Mouse (Mus musculus): ENCODE measurements around the gene Ptar1.
A peak's percentile ranks its signal among the peaks of the same experiment; 100 is the strongest.

The Ptar1 gene

GRCm38 (mm10) chr19:23697861-23698260 lies 10.6 kb downstream of the Ptar1 start:
- Histone ChIP-seq H3K36me3 (ENCODE audit: control insufficient read depth, insufficient read depth, low read length, poor library complexity, severe bottlenecking) (0 out of 2 replicates have a peak, but pooled peaks cover 4% of the 10 kb centered on the region), H3K27me3 (ENCODE audit: control insufficient read depth, insufficient read depth, low read length, poor library complexity, severe bottlenecking) (no peaks in the 10 kb centered on the region)
- DNase-seq (ENCODE audit: low read depth, low spot score), result no peak

GRCm38 (mm10) chr19:23698366-23698765 lies 11.1 kb downstream of the Ptar1 start:
- no peak for DNase-seq (ENCODE audit: low read depth, low spot score)
- Histone ChIP-seq H3K36me3 (ENCODE audit: control insufficient read depth, insufficient read depth, low read length, poor library complexity, severe bottlenecking) (0 out of 2 replicates have a peak, but pooled peaks cover 5% of the 10 kb centered on the region), H3K27me3 (ENCODE audit: control insufficient read depth, insufficient read depth, low read length, poor library complexity, severe bottlenecking) (no peaks in the 10 kb centered on the region)

- H3K27me3 ChIP-seq (ENCODE audit: control insufficient read depth, insufficient read depth, low read length, poor library complexity, severe bottlenecking), result no peaks in the 10 kb centered on the region
- DNase-seq (ENCODE audit: low read depth, low spot score), result peak; percentile 17
These were observed 11.9 kb downstream of the Ptar1 start for GRCm38 (mm10) chr19:23699131-23699530.

GRCm38 (mm10) chr19:23702896-23703295 lies 15.7 kb downstream of the Ptar1 start:
- 0 out of 2 replicates have a peak, but pooled peaks cover 2% of the 10 kb centered on the region for H3K36me3 ChIP-seq (ENCODE audit: control insufficient read depth, insufficient read depth, low read length, poor library complexity, severe bottlenecking)
- DNase-seq (ENCODE audit: low read depth, low spot score), result no peak

More at GRCm38 (mm10) chr19:23699131-23699530, 11.9 kb downstream of the Ptar1 start:
- H3K36me3 ChIP-seq (ENCODE audit: control insufficient read depth, insufficient read depth, low read length, poor library complexity, severe bottlenecking), result 0 out of 2 replicates have a peak, but pooled peaks cover 5% of the 10 kb centered on the region

GRCm38 (mm10) chr19:23705383-23705782 lies 18.2 kb downstream of the Ptar1 start:
- Histone ChIP-seq H3K27me3 (ENCODE audit: control insufficient read depth, insufficient read depth, low read length, poor library complexity, severe bottlenecking) (no peaks in the 10 kb centered on the region), H3K36me3 (ENCODE audit: control insufficient read depth, insufficient read depth, low read length, poor library complexity, severe bottlenecking) (peaks cover 7% of the 10 kb centered on the region; the same call in 1 of the 2 replicates)
- DNase-seq (ENCODE audit: low read depth, low spot score), result no peak

More at GRCm38 (mm10) chr19:23702896-23703295, 15.7 kb downstream of the Ptar1 start:
- H3K27me3 ChIP-seq (ENCODE audit: control insufficient read depth, insufficient read depth, low read length, poor library complexity, severe bottlenecking), result no peaks in the 10 kb centered on the region

- no peak for DNase-seq (ENCODE audit: low read depth, low spot score)
- Histone ChIP-seq H3K27me3 (ENCODE audit: control insufficient read depth, insufficient read depth, low read length, poor library complexity, severe bottlenecking) (no peaks in the 10 kb centered on the region), H3K36me3 (ENCODE audit: control insufficient read depth, insufficient read depth, low read length, poor library complexity, severe bottlenecking) (no peaks in the 10 kb centered on the region)
These were observed 59.3 kb downstream of the Ptar1 start for GRCm38 (mm10) chr19:23746506-23746905.

GRCm38 (mm10) chr19:23757011-23757410 lies 69.8 kb downstream of the Ptar1 start:
- no peaks in the 10 kb centered on the region for H3K36me3 ChIP-seq (ENCODE audit: control insufficient read depth, insufficient read depth, low read length, poor library complexity, severe bottlenecking)
- peaks cover 3% of the 10 kb centered on the region; the same call in 1 of the 2 replicates for H3K27me3 ChIP-seq (ENCODE audit: control insufficient read depth, insufficient read depth, low read length, poor library complexity, severe bottlenecking)
- DNase-seq (ENCODE audit: low read depth, low spot score), result no peak

- no peaks in the 10 kb centered on the region for H3K36me3 ChIP-seq (ENCODE audit: control insufficient read depth, insufficient read depth, low read length, poor library complexity, severe bottlenecking)
- H3K27me3 ChIP-seq (ENCODE audit: control insufficient read depth, insufficient read depth, low read length, poor library complexity, severe bottlenecking), result peaks cover 3% of the 10 kb centered on the region; the same call in 1 of the 2 replicates
- peak; percentile 89 for DNase-seq (ENCODE audit: low read depth, low spot score)
These were observed 70.8 kb downstream of the Ptar1 start for GRCm38 (mm10) chr19:23757961-23758553.

GRCm38 (mm10) chr19:23758554-23759321 lies 71.5 kb downstream of the Ptar1 start, which contains the start of gene Apba1:
Gene Apba1, plus strand, starts transcription at chr19:23758887.
- Histone ChIP-seq H3K36me3 (ENCODE audit: control insufficient read depth, insufficient read depth, low read length, poor library complexity, severe bottlenecking) (no peaks in the 10 kb centered on the region), H3K27me3 (ENCODE audit: control insufficient read depth, insufficient read depth, low read length, poor library complexity, severe bottlenecking) (peaks cover 3% of the 10 kb centered on the region; the same call in 1 of the 2 replicates)
- DNase-seq (ENCODE audit: low read depth, low spot score), result peak; percentile 65

- no peaks in the 10 kb centered on the region for H3K36me3 ChIP-seq (ENCODE audit: control insufficient read depth, insufficient read depth, low read length, poor library complexity, severe bottlenecking)
- peak; percentile 62 for DNase-seq (ENCODE audit: low read depth, low spot score)
- H3K27me3 ChIP-seq (ENCODE audit: control insufficient read depth, insufficient read depth, low read length, poor library complexity, severe bottlenecking), result peaks cover 3% of the 10 kb centered on the region; the same call in 1 of the 2 replicates
These were observed 72.2 kb downstream of the Ptar1 start for GRCm38 (mm10) chr19:23759322-23759945.

- no peak for DNase-seq (ENCODE audit: low read depth, low spot score)
- H3K27me3 ChIP-seq (ENCODE audit: control insufficient read depth, insufficient read depth, low read length, poor library complexity, severe bottlenecking), result 0 out of 2 replicates have a peak, but pooled peaks cover 3% of the 10 kb centered on the region
- no peaks in the 10 kb centered on the region for H3K36me3 ChIP-seq (ENCODE audit: control insufficient read depth, insufficient read depth, low read length, poor library complexity, severe bottlenecking)
These were observed 76.1 kb downstream of the Ptar1 start for GRCm38 (mm10) chr19:23763371-23763770.

GRCm38 (mm10) chr19:23764051-23764450 lies 76.8 kb downstream of the Ptar1 start:
- no peak for DNase-seq (ENCODE audit: low read depth, low spot score)
- no peaks in the 10 kb centered on the region for H3K36me3 ChIP-seq (ENCODE audit: control insufficient read depth, insufficient read depth, low read length, poor library complexity, severe bottlenecking)
- no peaks in the 10 kb centered on the region for H3K27me3 ChIP-seq (ENCODE audit: control insufficient read depth, insufficient read depth, low read length, poor library complexity, severe bottlenecking)

- no peak for DNase-seq (ENCODE audit: low read depth, low spot score)
- H3K36me3 ChIP-seq (ENCODE audit: control insufficient read depth, insufficient read depth, low read length, poor library complexity, severe bottlenecking), result no peaks in the 10 kb centered on the region
These were observed 81.6 kb downstream of the Ptar1 start for GRCm38 (mm10) chr19:23768864-23769263.

GRCm38 (mm10) chr19:23770494-23771423 lies 83.5 kb downstream of the Ptar1 start:
- H3K36me3 ChIP-seq (ENCODE audit: control insufficient read depth, insufficient read depth, low read length, poor library complexity, severe bottlenecking), result no peaks in the 10 kb centered on the region
- H3K27me3 ChIP-seq (ENCODE audit: control insufficient read depth, insufficient read depth, low read length, poor library complexity, severe bottlenecking), result no peaks in the 10 kb centered on the region

More at GRCm38 (mm10) chr19:23768864-23769263, 81.6 kb downstream of the Ptar1 start:
- H3K27me3 ChIP-seq (ENCODE audit: control insufficient read depth, insufficient read depth, low read length, poor library complexity, severe bottlenecking), result no peaks in the 10 kb centered on the region

More at GRCm38 (mm10) chr19:23770494-23771423, 83.5 kb downstream of the Ptar1 start:
- no peak for DNase-seq (ENCODE audit: low read depth, low spot score)
